Mouse (Mus musculus) kidney, embryonic 16.5 days (tissue): ENCODE measurements around the gene Rin3. TPM values are rescaled to one million over a fixed set of nuclear protein-coding genes. Genes with fewer than 3 reads are reported as not detected.

Source experiments
- polyA plus RNA-seq: library from polyadenylated mRNA; unstranded; fragments of >200 nt; fragmentation: Nextera tagmentation; extraction: Ambion mirVana; gene quantifications from 2 replicates; pipeline ENCODE4 v1.2.1, GENCODE M21; 2015

The Rin3 gene
- polyA plus RNA-seq, 1 experiment from 2014 or later = 9.1 TPM

Other genes starting within 250 kb of the Rin3 start
- 0.19 and 0.35 TPM in 2 replicates for gene Slc24a4, start 154.3 kb upstream of the Rin3 start, polyA plus RNA-seq
- 153 and 175 TPM in 2 replicates for gene Lgmn, start 156.8 kb downstream of the Rin3 start, polyA plus RNA-seq
- 35.6 and 37.8 TPM in 2 replicates for gene Golga5, start 186.1 kb downstream of the Rin3 start, polyA plus RNA-seq